Mouse (Mus musculus) large intestine, adult 2 months (tissue): Measurements from ENCODE around the gene Alkbh6. TPM values are rescaled to one million over a fixed set of nuclear protein-coding genes. Genes with fewer than 3 reads are reported as not detected.
A peak's percentile ranks its signal among the peaks of the same experiment; 100 is the strongest.

Experiments
- DNase-seq: peaks from one replicate; pipeline ENCODE4 v3.0.0-alpha.2; 2012; ENCODE audit warnings: low read depth, low spot score
- WGBS: fragments of 180-500 bp; shearing (Covaris S2); methylation state at CpG from one replicate; pipeline ENCODE4 v1.1.7; 2018; 5-methylcytosine and 5-hydroxymethylcytosine counted together
- polyA plus RNA-seq: library from polyadenylated mRNA; depleted of rRNA; stranded (reverse); fragments of >200 nt; gene quantifications from 2 replicates; pipeline ENCODE4 v1.2.3, GENCODE M21; 2012

The Alkbh6 gene
- polyA plus RNA-seq, 1 experiment, result 81.0 TPM

- DNase-seq, result no peak
- WGBS, result 76% methylated on average over 13 of the region's 13 CpGs
Observed at GRCm38 (mm10) chr7:30293795-30294194, 14.7 kb upstream of the Alkbh6 start.

GRCm38 (mm10) chr7:30294296-30294695 is 14.2 kb upstream of the Alkbh6 start:
- no peak for DNase-seq
- WGBS, result 63% methylated on average over 5 of the region's 5 CpGs

GRCm38 (mm10) chr7:30295103-30295502 is 13.4 kb upstream of the Alkbh6 start:
- DNase-seq, result no peak
- 41% methylated on average over 10 of the region's 10 CpGs for WGBS

GRCm38 (mm10) chr7:30296816-30297215 is 11.7 kb upstream of the Alkbh6 start:
- WGBS, result 92% methylated on average over 15 of the region's 15 CpGs
- no peak for DNase-seq

DNA sequence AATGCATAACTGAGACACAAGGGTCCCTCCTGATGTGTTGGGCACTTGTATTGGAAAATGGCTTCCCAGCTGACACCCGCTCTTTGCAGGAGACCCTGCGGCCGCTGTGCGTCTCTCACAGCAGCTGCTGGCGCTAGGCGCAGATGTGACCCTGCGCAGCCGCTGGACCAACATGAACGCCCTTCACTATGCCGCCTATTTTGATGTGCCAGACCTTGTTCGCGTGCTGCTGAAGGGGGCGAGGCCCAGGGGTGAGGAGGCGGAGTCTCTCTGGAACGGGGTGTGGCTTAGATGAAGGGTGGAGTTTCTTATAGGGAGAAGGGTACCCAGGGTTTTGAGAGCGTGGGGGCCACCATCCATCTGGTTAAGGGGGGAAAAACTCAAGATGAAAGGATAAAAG is 11.3 kb upstream of the Alkbh6 start:
- DNase-seq, result no peak
- 84% methylated on average over 16 of the region's 16 CpGs for WGBS

DNA sequence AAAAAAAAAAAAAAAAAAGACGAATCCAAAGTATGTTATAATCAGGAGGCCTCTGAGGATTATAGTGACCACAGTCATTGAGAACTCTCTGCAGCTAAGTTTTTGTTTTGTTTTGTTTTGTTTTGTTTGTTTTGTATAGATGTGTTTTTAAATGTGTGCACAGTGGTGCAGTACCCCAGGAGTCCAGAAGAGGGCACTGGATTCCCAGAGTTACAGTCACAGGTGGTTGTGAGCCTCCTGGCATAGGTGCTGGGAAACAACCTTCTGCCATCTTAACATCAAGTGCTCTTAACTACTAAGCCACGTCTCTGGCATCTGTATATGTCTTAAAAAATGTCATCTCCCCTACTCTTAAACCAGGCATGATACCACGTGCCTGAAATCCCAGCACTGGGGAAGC is 7.6 kb upstream of the Alkbh6 start:
- DNase-seq, result no peak
- WGBS, result 40% methylated on average over 3 of the region's 3 CpGs

- WGBS, result 84% methylated on average over 16 of the region's 16 CpGs
- DNase-seq, result no peak
Observed at GRCm38 (mm10) chr7:30306083-30306779, 2.3 kb upstream of the Alkbh6 start.

- WGBS, result 45% methylated on average over 15 of the region's 15 CpGs
- DNase-seq, result no peak
Observed at GRCm38 (mm10) chr7:30309395-30310129, 1.0 kb downstream of the Alkbh6 start.

- DNase-seq, result no peak
- WGBS, result 84% methylated on average over 12 of the region's 12 CpGs
Observed at GRCm38 (mm10) chr7:30310136-30310535, 1.6 kb downstream of the Alkbh6 start.

DNA sequence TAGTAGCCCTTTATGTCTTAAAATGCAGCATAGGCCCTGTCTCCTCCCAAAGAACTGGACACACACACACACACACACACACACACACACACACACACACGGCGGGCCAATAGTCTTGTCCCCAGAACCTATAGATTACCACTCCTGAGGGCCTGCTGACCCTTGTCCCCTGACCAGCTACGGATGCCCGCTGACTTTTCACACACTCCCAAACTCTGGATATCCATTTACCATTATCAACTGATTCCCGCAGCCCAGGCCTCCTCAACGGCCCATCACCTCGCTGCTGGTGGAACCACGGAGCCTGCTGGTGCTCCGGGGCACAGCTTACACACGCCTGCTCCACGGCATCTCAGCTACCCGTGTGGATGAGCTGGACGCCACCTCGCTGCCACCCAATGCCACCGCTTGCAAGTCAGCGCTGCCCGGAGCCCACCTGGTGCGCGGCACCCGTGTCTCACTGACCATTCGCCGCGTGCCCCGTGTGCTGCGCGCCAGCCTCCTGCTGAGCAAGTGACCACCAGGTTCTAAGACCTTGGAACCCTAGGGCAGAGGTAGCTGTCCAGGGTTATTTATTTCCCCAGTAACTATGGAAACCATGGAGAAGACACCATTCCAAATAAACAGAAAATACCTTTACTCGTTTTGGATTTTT is 5.3 kb downstream of the Alkbh6 start:
- DNase-seq, result no peak
- WGBS, result 66% methylated on average over 27 of the region's 27 CpGs

- WGBS, result 17% methylated on average over 9 of the region's 9 CpGs
- DNase-seq, result no peak
Observed at GRCm38 (mm10) chr7:30314721-30315155, 6.2 kb downstream of the Alkbh6 start, which contains the start of gene Syne4. Gene Syne4 (plus strand): TSS chr7:30314807.

DNA sequence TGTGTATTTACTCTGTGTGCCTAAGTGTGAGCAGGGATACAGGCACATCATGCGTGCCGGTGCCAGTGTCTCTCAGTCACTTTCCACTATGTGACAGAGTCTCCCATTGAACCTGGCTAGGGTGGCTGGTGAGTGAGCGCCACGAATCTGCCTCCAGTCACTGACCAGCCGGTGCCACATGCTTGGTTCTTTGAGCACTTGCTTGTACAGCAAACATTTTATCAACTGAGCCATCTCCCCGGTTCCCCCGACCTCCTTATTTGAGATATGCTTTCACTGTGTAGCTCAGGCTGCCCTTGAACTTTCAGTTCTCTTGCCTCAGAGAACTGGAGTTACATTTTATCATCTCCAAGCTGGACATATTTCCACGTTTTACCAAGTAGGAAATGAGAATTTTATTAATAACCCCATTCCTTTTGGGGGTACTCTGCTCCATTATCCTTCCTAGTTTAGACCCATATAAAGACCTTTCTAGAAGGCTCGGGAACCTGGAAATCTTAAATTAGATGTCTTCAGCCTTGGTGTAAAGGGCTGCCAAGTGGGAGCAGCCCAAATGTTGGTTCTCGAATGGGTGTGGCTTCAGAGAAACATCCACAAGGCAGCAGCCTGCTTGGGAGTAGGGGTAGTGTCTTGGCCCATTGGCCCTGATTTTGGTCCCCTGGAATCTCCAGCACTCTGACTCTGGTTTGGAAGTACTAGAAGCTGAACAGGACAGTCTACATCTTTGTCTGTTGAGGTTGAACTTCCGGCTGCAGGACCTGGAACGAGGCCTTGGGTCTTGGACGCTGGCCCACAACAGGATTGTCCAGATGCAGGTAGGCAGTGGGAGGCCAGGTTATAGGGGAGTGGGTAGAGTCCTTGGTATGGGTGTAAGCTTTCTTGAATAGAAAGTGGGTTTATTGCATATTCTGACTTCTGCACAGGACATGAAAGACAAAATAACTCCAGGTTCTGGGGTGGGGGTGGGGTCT is 7.3 kb downstream of the Alkbh6 start:
- DNase-seq, result no peak
- 44% methylated on average over 13 of the region's 13 CpGs for WGBS

- WGBS, result 90% methylated on average over 3 of the region's 3 CpGs
- DNase-seq, result no peak
Observed at GRCm38 (mm10) chr7:30318142-30318541, 9.6 kb downstream of the Alkbh6 start.

DNA sequence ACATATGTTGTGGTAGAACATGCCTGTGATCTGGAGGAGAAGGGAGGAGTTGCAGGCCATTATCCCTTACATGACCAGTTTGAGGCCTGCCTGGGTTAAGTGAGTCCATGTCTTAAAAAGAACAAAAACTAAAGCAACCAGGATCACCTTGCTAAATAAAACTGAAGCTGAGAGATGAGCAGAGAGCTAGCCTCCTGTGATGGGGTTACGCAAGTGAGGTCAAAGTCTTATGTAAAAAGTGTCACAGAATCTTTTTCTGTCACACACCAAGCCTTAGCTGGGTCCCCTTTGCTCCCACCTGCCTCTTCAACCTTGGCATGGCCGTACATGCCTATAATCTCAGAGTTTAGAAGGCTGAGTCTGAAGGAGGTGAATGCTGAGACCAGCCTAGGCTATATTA is 12.4 kb downstream of the Alkbh6 start:
- WGBS, result 59% methylated on average over 2 of the region's 2 CpGs
- DNase-seq, result no peak

- no peak for DNase-seq
- WGBS, result under 1% methylated on average over 63 of the region's 63 CpGs
Observed at GRCm38 (mm10) chr7:30321539-30322284, 13.2 kb downstream of the Alkbh6 start, which contains the start of gene E130208F15Rik. Gene E130208F15Rik (plus strand): TSS chr7:30321740.

- under 1% methylated on average over 20 of the region's 20 CpGs for WGBS
- DNase-seq, result peak; percentile 89
Observed at GRCm38 (mm10) chr7:30322285-30322667, 13.8 kb downstream of the Alkbh6 start.

DNA sequence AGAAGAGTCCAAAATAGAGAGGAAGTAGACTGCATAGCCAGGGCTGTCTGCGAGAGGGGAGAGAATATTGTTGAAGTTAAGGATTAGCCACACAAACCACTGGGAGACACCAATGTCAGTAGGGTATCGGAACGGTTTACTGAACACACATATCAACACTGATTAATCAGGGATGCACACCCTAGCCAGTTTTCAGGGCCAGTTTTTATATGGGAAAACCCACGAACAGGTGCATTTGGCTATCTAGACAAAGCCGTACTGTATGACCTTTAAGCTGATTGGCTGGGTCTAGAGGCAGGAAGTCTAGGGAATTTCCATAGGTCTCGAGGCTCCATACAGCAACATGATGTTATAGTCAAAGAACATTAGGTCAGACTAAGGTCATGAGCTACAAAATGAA is 14.3 kb downstream of the Alkbh6 start:
- no peak for DNase-seq
- WGBS, result 8% methylated on average over 6 of the region's 6 CpGs

DNA sequence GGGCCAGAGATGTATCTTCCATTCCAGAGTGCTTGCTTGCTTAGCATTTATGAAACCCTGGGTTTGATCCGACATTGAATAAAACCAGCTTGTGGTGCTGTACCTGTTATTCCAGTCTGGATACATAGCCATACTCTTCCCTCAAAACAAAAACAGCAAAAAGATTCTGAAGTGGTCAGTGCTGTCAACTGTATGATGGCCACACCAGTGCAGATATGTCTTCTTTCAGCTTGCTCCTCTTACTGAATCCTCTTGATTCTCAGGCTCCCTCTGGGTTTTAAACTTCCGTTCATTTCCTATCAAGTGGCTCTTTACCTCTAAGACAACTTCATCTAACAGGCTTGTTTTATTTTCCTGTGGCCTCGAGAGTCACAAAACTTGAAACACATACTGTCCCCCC is 15.3 kb downstream of the Alkbh6 start, which contains the start of gene Sdhaf1:
Sdhaf1 (minus strand) TSS at position 101 of the 400 bp plus-strand sequence.
- WGBS, result 74% methylated on average over 3 of the region's 3 CpGs

More for the DNA sequence above, 15.3 kb downstream of the Alkbh6 start, which contains the start of gene Sdhaf1:
- no peak for DNase-seq
